Mouse (Mus musculus) embryonic facial prominence, embryonic 12.5 days (tissue): ENCODE measurements around the gene Olfr704. TPM values are rescaled to one million over a fixed set of nuclear protein-coding genes. Genes with fewer than 3 reads are reported as not detected.
"Not testable (repeated sequence)": the region's sequence is repeated elsewhere in the genome, so short reads cannot be mapped to it uniquely, and the experiment has no call there.

ENCODE experiments used
- ATAC-seq: fragments of 200-750 bp; cut with Nextera tagmentation; 2 replicates; pipeline ENCODE4 v1.8.0; 2017; ENCODE audit not compliant: insufficient number of reproducible peaks, insufficient read depth, low FRiP score, low TSS enrichment
- H3K27ac ChIP-seq: fragments of 300-500 bp; sonication (generic); 2 replicates; pipeline ENCODE4 v1.5.1; 2016; ENCODE audit warnings: mild to moderate bottlenecking
- H3K27me3 ChIP-seq: fragments of 300-500 bp; sonication (generic); 2 replicates; pipeline ENCODE4 v1.6.1; 2016; ENCODE audit warnings: mild to moderate bottlenecking, moderate library complexity
- H3K36me3 ChIP-seq: fragments of 300-500 bp; sonication (generic); 2 replicates; pipeline ENCODE4 v1.6.1; 2016; ENCODE audit warnings: mild to moderate bottlenecking
- H3K4me1 ChIP-seq: fragments of 300-500 bp; sonication (generic); 2 replicates; pipeline ENCODE4 v1.6.1; 2016
- H3K4me2 ChIP-seq: fragments of 300-500 bp; sonication (generic); replicated peaks from 2 replicates; pipeline ENCODE4 v1.6.1; 2016; ENCODE audit warnings: mild to moderate bottlenecking, moderate library complexity
- H3K4me3 ChIP-seq: fragments of 300-500 bp; sonication (generic); 2 replicates; pipeline ENCODE4 v1.5.1; 2016; ENCODE audit warnings: mild to moderate bottlenecking
- H3K9ac ChIP-seq: fragments of 300-500 bp; sonication (generic); 2 replicates; pipeline ENCODE4 v1.6.1; 2016; ENCODE audit warnings: mild to moderate bottlenecking, moderate library complexity
- H3K9me3 ChIP-seq: fragments of 300-500 bp; sonication (generic); 2 replicates; pipeline ENCODE4 v1.6.1; 2016; ENCODE audit warnings: mild to moderate bottlenecking, moderate library complexity
- WGBS: fragments of 180-500 bp; shearing (Covaris S2); methylation state at CpG from one replicate; pipeline ENCODE4 v1.1.7; 2016; 5-methylcytosine and 5-hydroxymethylcytosine counted together
- polyA plus RNA-seq: library from polyadenylated mRNA; unstranded; fragments of >200 nt; fragmentation: Nextera tagmentation; extraction: Ambion mirVana; gene quantifications from 2 replicates; pipeline ENCODE4 v1.2.1, GENCODE M21; 2016

The Olfr704 gene
- polyA plus RNA-seq: not detected in 2 replicates

DNA sequence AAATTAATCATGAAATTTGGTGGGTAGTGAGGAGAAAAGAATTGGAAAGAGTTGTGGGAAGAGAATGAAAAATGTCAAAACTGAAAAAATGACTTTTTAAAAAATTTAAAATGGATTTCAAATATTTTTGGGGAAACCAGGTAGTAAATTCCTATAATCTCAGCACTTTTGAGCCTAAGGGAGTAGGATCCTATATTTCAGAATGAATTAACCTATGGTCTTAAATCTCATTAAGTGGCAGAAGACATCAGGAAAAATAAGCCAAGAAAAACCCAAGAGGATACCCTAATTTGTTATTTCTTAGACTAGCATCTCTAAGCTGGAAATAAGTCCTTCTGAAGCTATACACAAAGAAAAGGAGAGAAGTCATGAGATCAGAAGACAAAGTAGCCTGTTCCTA lies at the start of gene Olfr704:
Gene Olfr704, plus strand, starts transcription at position 301 of the 400 bp plus-strand sequence.
- no peak within 1 kb of the TSS for H3K9ac ChIP-seq
- no peak for ATAC-seq
- H3K4me3 ChIP-seq: no peak within 1 kb of the TSS
- no peaks in the 10 kb centered on the region for H3K36me3 ChIP-seq
- H3K4me1 ChIP-seq: no peaks in the 10 kb centered on the region
- H3K9me3 ChIP-seq: 0 out of 2 replicates have a peak, but pooled peaks cover 4% of the 10 kb centered on the region
- H3K27ac ChIP-seq: no peak within 1 kb of the TSS
- H3K27me3 ChIP-seq: no peaks in the 10 kb centered on the region
- H3K4me2 ChIP-seq: no peak within 1 kb of the TSS

DNA sequence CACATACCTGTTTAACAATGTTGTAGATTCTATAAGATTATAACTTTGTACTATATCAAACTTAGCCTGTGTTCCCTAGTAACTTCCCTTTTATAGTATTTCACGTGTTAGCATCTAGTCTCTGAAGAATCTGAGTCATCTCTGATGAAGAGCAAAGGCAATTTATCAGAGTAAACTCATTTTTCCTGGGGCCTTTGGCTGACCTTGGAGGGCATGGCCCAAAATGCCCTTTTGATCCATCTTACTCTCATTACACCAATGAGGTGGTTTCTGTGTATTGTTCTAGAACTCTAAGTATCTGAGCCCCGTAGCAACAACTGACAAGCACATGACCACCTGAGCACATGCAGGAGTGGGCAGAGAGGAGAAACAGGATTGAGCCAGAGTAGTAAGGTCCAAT lies 49.2 kb upstream of the Olfr704 start, which contains the start of gene Olfr701:
Gene Olfr701, plus strand, starts transcription at position 301 of the 400 bp plus-strand sequence.
- ATAC-seq: no peak

DNA sequence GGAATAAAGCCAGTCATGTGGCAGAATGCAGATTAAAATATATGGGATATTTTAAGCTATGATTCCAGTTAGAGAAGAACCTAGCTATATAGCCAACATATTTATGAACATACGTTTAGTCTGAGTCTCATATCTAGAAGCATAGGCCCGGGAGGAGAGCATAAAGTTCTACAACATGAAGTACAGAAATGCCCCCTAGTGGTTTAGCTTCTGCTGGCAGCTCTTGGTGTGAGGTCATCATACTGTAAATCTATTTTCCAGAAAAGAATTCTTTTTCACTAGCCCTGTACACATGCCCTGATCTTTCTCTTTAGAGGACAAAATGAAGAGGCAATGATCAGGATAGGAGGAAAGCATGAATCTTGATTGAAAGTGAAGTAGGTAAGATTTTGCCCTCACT lies 47.2 kb upstream of the Olfr704 start:
- H3K4me3 ChIP-seq: no peak overlapping the region
- H3K4me2 ChIP-seq: no peak overlapping the region
- H3K9ac ChIP-seq: no peak overlapping the region
- no peaks in the 10 kb centered on the region for H3K27me3 ChIP-seq
- H3K36me3 ChIP-seq: no peaks in the 10 kb centered on the region
- H3K27ac ChIP-seq: no peak overlapping the region
- no peaks in the 10 kb centered on the region for H3K4me1 ChIP-seq
- 68% methylated on average over 2 of the region's 2 CpGs for WGBS
- no peaks in the 10 kb centered on the region for H3K9me3 ChIP-seq
- ATAC-seq: no peak

More for the DNA sequence above, 49.2 kb upstream of the Olfr704 start, which contains the start of gene Olfr701:
- Histone ChIP-seq H3K9ac (no peak within 1 kb of the TSS), H3K36me3 (no peaks in the 10 kb centered on the region), H3K27ac (no peak within 1 kb of the TSS), H3K27me3 (no peaks in the 10 kb centered on the region), H3K4me2 (no peak within 1 kb of the TSS), H3K9me3 (no peaks in the 10 kb centered on the region), H3K4me3 (no peak within 1 kb of the TSS), H3K4me1 (no peaks in the 10 kb centered on the region)
- 71% methylated on average over 2 of the region's 2 CpGs for WGBS

DNA sequence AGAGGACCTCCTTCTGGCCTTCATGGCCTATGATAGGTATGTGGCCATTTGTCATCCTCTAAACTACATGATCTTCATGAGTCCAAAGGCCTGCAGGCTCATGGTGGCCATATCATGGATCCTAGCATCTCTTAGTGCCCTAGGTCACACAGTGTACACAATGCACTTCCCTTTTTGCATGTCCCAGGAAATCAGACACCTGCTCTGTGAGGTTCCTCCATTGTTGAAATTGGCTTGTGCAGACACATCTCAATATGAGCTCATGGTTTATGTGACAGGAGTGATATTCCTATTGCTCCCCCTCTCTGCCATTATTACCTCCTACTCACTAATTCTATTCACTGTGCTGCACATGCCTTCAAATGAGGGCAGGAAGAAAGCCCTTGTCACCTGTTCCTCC lies 44.6 kb upstream of the Olfr704 start:
- Histone ChIP-seq H3K4me1 (no peaks in the 10 kb centered on the region), H3K4me3 (no peak overlapping the region), H3K9me3 (no peaks in the 10 kb centered on the region), H3K4me2 (no peak overlapping the region), H3K36me3 (no peaks in the 10 kb centered on the region), H3K27ac (no peak overlapping the region), H3K27me3 (no peaks in the 10 kb centered on the region), H3K9ac (no peak overlapping the region)
- no peak for ATAC-seq

DNA sequence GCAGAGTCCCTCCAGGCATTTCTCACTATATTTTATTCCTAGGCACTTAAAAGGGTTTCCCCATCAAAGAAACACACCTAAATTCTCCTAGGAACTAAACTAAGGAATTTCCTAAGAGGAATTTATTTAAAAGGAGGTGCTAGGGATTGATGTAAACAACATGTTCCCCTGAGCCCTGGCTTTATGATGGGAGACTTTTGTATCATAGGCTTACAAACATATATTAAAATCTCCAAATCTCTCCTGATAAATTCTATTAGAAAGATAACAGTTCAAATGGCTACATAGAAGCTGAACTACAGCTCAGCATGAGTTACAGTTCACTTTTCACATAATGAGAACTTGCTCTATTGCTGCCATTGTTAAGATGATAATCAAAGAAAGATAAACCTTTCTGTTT lies 29.2 kb upstream of the Olfr704 start, which contains the start of gene Olfr702:
Gene Olfr702, minus strand, starts transcription at position 101 of the 400 bp plus-strand sequence.
- no peaks in the 10 kb centered on the region for H3K9me3 ChIP-seq
- no peaks in the 10 kb centered on the region for H3K36me3 ChIP-seq
- H3K4me1 ChIP-seq: no peaks in the 10 kb centered on the region
- no peak within 1 kb of the TSS for H3K4me3 ChIP-seq
- H3K27ac ChIP-seq: no peak within 1 kb of the TSS
- H3K9ac ChIP-seq: no peak within 1 kb of the TSS
- H3K4me2 ChIP-seq: no peak within 1 kb of the TSS
- H3K27me3 ChIP-seq: no peaks in the 10 kb centered on the region
- ATAC-seq: no peak

DNA sequence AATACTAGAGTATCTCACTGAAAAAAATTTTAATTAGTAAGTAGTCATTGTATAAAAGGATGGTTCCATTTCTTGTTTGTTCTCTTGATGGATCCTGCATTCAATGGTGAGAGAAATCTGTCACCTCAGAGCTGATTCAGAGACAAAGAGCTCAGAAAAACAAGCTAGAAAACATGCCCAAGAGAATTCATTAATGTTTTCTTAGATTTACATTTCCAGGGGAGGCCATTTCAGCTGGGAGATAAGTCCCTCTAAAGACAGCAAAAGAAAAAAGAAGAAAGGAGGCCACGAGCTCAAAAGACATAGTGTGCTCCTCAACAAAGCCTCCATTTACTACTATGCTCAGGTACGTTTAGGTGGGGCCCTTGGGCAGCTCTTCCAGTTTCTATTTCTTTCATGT lies 19.9 kb upstream of the Olfr704 start, which contains the start of gene Olfr703:
Gene Olfr703, plus strand, starts transcription at position 301 of the 400 bp plus-strand sequence.
- no peak within 1 kb of the TSS for H3K27ac ChIP-seq
- no peak for ATAC-seq
- H3K9ac ChIP-seq: no peak within 1 kb of the TSS
- 59% methylated on average over 2 of the region's 2 CpGs for WGBS
- H3K27me3 ChIP-seq: no peaks in the 10 kb centered on the region
- H3K4me1 ChIP-seq: no peaks in the 10 kb centered on the region
- no peak within 1 kb of the TSS for H3K4me3 ChIP-seq
- H3K36me3 ChIP-seq: no peaks in the 10 kb centered on the region
- no peak within 1 kb of the TSS for H3K4me2 ChIP-seq
- 0 out of 2 replicates have a peak, but pooled peaks cover 4% of the 10 kb centered on the region for H3K9me3 ChIP-seq

DNA sequence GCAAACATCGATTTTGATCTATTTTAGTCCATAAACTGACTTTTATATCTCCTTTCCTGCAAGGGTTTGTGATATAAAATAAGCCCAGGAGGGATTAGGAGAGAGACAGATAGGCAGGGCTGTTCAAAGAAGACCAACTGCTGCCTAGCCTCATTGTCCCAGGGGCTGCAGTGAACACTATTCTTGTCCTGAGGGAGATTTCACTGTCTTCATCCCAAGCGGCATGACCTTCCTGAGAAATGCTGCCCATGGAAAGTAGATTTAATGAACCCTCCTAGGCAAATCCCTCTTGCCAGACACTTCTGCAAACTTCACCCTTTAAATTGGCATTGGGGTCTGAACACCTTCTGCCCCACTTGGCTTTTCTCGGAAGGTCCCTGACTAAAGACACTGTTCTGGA lies 13.8 kb downstream of the Olfr704 start, which contains the start of gene Olfr705:
Gene Olfr705, minus strand, starts transcription at position 101 of the 400 bp plus-strand sequence.
- WGBS: 81% methylated on average over 3 of the region's 3 CpGs
- H3K4me2 ChIP-seq: no peak within 1 kb of the TSS
- no peaks in the 10 kb centered on the region for H3K27me3 ChIP-seq
- H3K9ac ChIP-seq: no peak within 1 kb of the TSS
- no peak within 1 kb of the TSS for H3K4me3 ChIP-seq
- no peaks in the 10 kb centered on the region for H3K36me3 ChIP-seq
- H3K9me3 ChIP-seq: no peaks in the 10 kb centered on the region
- ATAC-seq: no peak
- H3K27ac ChIP-seq: no peak within 1 kb of the TSS
- no peaks in the 10 kb centered on the region for H3K4me1 ChIP-seq

DNA sequence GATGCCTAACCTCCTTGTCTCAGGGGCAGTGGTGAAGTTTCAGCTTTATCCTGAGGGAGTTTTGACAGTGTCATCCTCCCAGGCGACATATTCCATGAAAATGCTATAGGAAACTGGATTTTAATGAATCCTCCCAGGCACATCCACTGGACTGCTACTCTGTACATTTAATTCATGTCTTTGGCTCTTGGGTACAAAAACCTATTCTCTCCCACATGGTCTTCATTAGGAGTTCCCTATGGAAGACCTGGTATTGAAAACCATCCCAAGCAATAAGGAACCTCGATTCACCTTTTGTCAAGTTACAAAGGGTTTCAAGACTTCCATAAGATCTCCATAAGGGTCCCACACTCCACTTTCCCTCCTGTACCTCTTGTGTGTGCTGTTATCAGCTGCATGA lies 25.1 kb downstream of the Olfr704 start, which contains the start of gene Olfr706:
Gene Olfr706, minus strand, starts transcription at position 101 of the 400 bp plus-strand sequence.
- 84% methylated on average over 2 of the region's 2 CpGs for WGBS
- Histone ChIP-seq H3K36me3 (no peaks in the 10 kb centered on the region), H3K27ac (no peak within 1 kb of the TSS), H3K9me3 (no peaks in the 10 kb centered on the region), H3K27me3 (no peaks in the 10 kb centered on the region), H3K4me3 (no peak within 1 kb of the TSS), H3K9ac (no peak within 1 kb of the TSS), H3K4me2 (no peak within 1 kb of the TSS), H3K4me1 (no peaks in the 10 kb centered on the region)
- no peak for ATAC-seq

DNA sequence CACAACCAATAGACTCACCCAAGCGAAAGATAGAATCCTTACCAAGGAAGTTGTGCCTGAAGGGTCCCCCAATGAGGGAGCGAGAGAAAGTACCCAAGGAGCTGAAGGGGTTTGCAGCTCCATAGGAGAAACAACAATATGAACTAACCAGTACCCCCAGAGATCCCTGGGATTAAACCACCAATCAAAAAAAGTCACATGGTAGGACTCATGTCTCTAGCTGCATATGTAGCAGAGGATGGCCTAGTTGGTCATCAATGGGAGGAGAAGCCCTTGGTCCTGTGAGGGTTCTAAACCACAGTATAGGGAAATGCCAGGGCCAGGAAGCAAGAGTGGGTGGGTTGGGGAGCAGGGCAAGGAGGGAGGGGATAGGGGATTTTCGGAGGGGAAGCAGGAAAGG lies 38.2 kb downstream of the Olfr704 start, which contains the start of gene Olfr707:
Gene Olfr707, minus strand, starts transcription at position 101 of the 400 bp plus-strand sequence.
- not testable (repeated sequence) for H3K4me1 ChIP-seq, H3K9ac ChIP-seq, ATAC-seq, H3K9me3 ChIP-seq, H3K4me3 ChIP-seq, H3K27ac ChIP-seq, H3K27me3 ChIP-seq, H3K4me2 ChIP-seq, H3K36me3 ChIP-seq
- WGBS: 89% methylated on average over 3 of the region's 3 CpGs

DNA sequence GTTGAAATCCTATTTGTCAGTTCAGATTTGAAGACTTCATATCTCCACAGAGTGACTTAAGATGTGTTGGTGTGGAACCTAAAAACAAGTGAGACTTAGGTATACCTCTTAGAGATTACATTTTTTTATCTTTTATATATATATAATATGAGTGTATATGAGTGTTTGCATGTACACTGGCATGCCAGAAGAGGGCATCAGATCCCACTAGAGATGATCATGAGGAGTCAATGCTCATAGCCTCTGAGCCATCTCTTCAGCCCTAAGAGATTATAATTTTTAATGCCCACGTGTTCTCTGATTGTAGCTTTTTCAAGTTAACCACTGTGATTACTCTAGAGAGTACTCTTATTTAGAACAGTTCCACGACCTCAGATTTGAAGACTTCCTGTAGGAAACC lies 44.7 kb downstream of the Olfr704 start, which contains the start of gene Olfr1532-ps1:
Gene Olfr1532-ps1, plus strand, starts transcription at position 326 of the 400 bp plus-strand sequence.
- no peak for ATAC-seq
- Histone ChIP-seq H3K4me1 (no peaks in the 10 kb centered on the region), H3K9me3 (no peaks in the 10 kb centered on the region), H3K9ac (no peak within 1 kb of the TSS), H3K27me3 (no peaks in the 10 kb centered on the region), H3K4me3 (no peak within 1 kb of the TSS), H3K4me2 (no peak within 1 kb of the TSS), H3K27ac (no peak within 1 kb of the TSS), H3K36me3 (no peaks in the 10 kb centered on the region)
- 58% methylated on average over 2 of the region's 2 CpGs for WGBS
